Mouse (Mus musculus): Measurements from ENCODE around the gene Hoxa11.

GRCm38 (mm10) chr6:52281084-52281483, 35.5 kb upstream of the Hoxa11 start:
- TF ChIP-seq POLR2A (IDR thresholded peaks at IDR 0.05; ENCODE audit: control insufficient read depth, extremely low read depth, insufficient read depth, low read length, poor library complexity) (no peak), CTCF (IDR thresholded peaks at IDR 0.05; ENCODE audit: borderline replicate concordance, control insufficient read depth, extremely low read depth, insufficient read depth, low read length, poor library complexity) (no peak)

All from thymus, adult 2 months (tissue).